Mouse (Mus musculus) hindbrain, postnatal 0 days (tissue): ENCODE results near the gene Cyth4. TPM values are rescaled to one million over a fixed set of nuclear protein-coding genes. Genes with fewer than 3 reads are reported as not detected.

Source experiments
- ATAC-seq: fragments of 200-750 bp; cut with Nextera tagmentation; 2 replicates; pipeline ENCODE4 v1.8.0; 2017; ENCODE audit warnings: mild to moderate bottlenecking, moderate TSS enrichment, moderate library complexity
- DNase-seq: peaks from one replicate; pipeline ENCODE4 v3.0.0-alpha.2; 2015; ENCODE audit warnings: low spot score
- H3K27ac ChIP-seq: fragments of 300-500 bp; sonication (generic); 2 replicates; pipeline ENCODE4 v1.5.1; 2014; ENCODE audit warnings: mild to moderate bottlenecking
- H3K27me3 ChIP-seq: fragments of 300-500 bp; sonication (generic); 2 replicates; pipeline ENCODE4 v1.6.1; 2014; ENCODE audit warnings: low read length, mixed read lengths; ENCODE audit not compliant: insufficient read depth
- H3K36me3 ChIP-seq: fragments of 300-500 bp; sonication (generic); 2 replicates; pipeline ENCODE4 v1.6.1; 2014; ENCODE audit warnings: low read length, mixed read lengths; ENCODE audit not compliant: insufficient read depth
- H3K4me1 ChIP-seq: fragments of 300-500 bp; sonication (generic); 2 replicates; pipeline ENCODE4 v1.6.1; 2014; ENCODE audit warnings: antibody characterized with exemption, low read length, mixed read lengths; ENCODE audit not compliant: insufficient read depth
- H3K4me2 ChIP-seq: fragments of 300-500 bp; sonication (generic); 2 replicates; pipeline ENCODE4 v1.6.1; 2014; ENCODE audit warnings: low read depth, mild to moderate bottlenecking, low read length, moderate library complexity, mixed read lengths
- H3K4me3 ChIP-seq: fragments of 300-500 bp; sonication (generic); 2 replicates; pipeline ENCODE4 v1.5.1; 2014; ENCODE audit warnings: low read length
- H3K9ac ChIP-seq: fragments of 300-500 bp; sonication (generic); replicated peaks from 2 replicates; pipeline ENCODE4 v1.6.1; 2014; ENCODE audit warnings: mild to moderate bottlenecking, low read length, moderate library complexity, mixed read lengths
- H3K9me3 ChIP-seq: fragments of 300-500 bp; sonication (generic); 2 replicates; pipeline ENCODE4 v1.6.1; 2016; ENCODE audit warnings: low read length, mixed read lengths
- CTCF ChIP-seq: IDR thresholded peaks from 2 replicates; pipeline ENCODE4 v1.5.1; 2016; ENCODE audit warnings: antibody characterized with exemption, control low read depth, low read depth
- WGBS: fragments of 180-500 bp; shearing (Covaris S2); extraction: QIAGEN DNeasy Blood & Tissue Kit; methylation state at CpG from one replicate; pipeline ENCODE4 v1.1.7; 2014; 5-methylcytosine and 5-hydroxymethylcytosine counted together
- polyA plus RNA-seq: library from polyadenylated mRNA; unstranded; fragments of >200 nt; fragmentation: Nextera tagmentation; extraction: Ambion mirVana; gene quantifications from 2 replicates; pipeline ENCODE4 v1.2.1, GENCODE M21; 2015
- total RNA-seq: library from RNA; depleted of rRNA; stranded (reverse); fragments of >200 nt; gene quantifications from 2 replicates; pipeline ENCODE4 v1.2.3, GENCODE M21; 2014; rRNA removed

The Cyth4 gene
- total and polyA plus RNA-seq, 2 experiments from 2014 or later: 5.7 to 6.8 TPM

DNA sequence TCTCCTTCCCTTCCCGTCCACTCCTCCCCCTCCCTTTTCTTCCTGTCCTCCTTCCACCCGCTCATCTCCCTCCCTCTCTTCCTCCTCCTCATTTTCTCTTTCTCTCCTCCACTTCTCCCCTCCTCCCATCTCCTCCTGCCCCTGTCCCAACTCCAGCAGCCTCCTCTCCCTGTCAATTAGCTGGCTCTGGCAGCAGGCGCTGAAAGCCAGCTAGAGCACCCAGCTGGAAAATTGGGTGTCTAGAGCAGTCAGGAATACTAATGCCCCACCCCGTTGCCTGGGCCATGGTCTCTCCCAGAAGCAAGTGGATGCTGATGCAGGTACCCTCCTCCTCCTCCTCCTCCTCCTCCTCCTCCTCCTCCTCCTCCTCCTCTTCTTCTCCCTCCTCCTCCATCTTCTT is 54.3 kb downstream of the Cyth4 start:
- Histone ChIP-seq H3K4me1 (no peaks in the 10 kb centered on the region), H3K36me3 (no peaks in the 10 kb centered on the region), H3K4me3 (no peak overlapping the region), H3K9ac (no peak overlapping the region), H3K27ac (no peak overlapping the region), H3K4me2 (no peak overlapping the region), H3K27me3 (no peaks in the 10 kb centered on the region), H3K9me3 (no peaks in the 10 kb centered on the region)
- no peak for TF ChIP-seq CTCF
- DNase-seq (peak; percentile 51), ATAC-seq (no peak)
- WGBS: 21% methylated on average over 4 of the region's 4 CpGs

DNA sequence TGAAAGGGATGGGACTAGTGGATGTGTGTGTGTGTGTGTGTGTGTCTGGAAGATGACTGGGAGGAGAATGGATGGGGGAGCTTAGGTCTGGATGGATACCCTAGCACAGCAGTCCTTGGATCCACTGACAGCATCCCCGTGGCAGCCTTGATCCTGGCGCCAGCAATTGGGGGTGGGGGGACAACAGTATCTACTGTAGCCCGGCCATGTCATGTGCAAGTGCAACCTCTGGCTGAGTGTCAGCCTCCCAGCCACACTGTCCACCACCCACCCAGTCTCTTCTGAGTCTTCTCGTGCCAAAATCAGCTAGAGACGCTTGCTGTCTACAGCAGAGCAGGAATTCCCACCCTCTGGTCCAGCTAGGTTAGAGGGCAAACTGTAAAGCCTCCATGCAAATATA is 67.4 kb downstream of the Cyth4 start:
- H3K27ac ChIP-seq: peak overlapping the region; percentile 51; the same call in 1 of the 2 replicates
- no peaks in the 10 kb centered on the region for H3K36me3 ChIP-seq
- no peak overlapping the region for H3K9ac ChIP-seq
- DNase-seq: peak; percentile 56
- no peak overlapping the region for H3K4me2 ChIP-seq
- peaks cover 6% of the 10 kb centered on the region; the same call in 1 of the 2 replicates for H3K4me1 ChIP-seq
- H3K4me3 ChIP-seq: no peak overlapping the region
- peak; percentile 79 for ATAC-seq
- WGBS: 25% methylated on average over 5 of the region's 5 CpGs
- no peaks in the 10 kb centered on the region for H3K9me3 ChIP-seq
- TF ChIP-seq CTCF: no peak
- H3K27me3 ChIP-seq: no peaks in the 10 kb centered on the region

DNA sequence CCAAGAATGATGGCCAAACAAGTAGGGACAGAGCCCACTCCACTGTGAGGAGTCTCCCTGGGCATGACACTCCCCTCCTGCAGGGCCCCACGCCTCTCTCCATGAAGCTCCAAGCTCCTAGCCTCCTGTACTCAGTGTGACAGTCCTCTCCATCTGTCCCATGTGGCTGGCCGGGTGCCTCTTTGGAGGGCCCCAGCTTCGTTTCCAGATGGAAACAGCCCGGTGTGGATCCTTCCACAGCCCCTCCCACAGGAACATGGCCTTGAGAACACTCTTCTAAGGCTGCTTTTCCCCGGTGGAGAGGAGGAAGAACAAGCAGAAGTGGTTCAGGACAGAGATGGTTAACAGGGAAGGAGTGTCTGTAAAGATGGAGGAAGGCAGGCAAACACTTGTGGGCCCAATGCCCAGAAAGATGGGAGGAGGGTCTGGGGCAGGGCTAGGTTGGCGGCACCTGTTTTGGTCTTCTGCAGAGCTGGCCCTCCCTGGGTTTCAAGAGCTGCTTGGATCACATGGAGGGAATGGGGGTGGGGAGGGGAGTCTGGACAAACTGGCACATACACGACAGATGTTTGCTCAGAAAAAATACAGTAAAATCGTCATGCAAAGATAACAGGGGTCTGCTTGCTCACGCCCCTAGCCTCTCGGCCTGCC is 72.5 kb downstream of the Cyth4 start:
- Histone ChIP-seq H3K4me2 (no peak overlapping the region), H3K36me3 (peaks cover 2% of the 10 kb centered on the region; the same call in 1 of the 2 replicates), H3K9me3 (no peaks in the 10 kb centered on the region), H3K9ac (no peak overlapping the region), H3K4me1 (peaks cover 22% of the 10 kb centered on the region), H3K27me3 (no peaks in the 10 kb centered on the region), H3K4me3 (no peak overlapping the region), H3K27ac (no peak overlapping the region; the same call in 1 of the 2 replicates)
- 51% methylated on average over 10 of the region's 10 CpGs for WGBS
- ATAC-seq: peak; percentile 4; the same call in 1 of the 2 replicates
- TF ChIP-seq CTCF: no peak
- peak; percentile 44 for DNase-seq

DNA sequence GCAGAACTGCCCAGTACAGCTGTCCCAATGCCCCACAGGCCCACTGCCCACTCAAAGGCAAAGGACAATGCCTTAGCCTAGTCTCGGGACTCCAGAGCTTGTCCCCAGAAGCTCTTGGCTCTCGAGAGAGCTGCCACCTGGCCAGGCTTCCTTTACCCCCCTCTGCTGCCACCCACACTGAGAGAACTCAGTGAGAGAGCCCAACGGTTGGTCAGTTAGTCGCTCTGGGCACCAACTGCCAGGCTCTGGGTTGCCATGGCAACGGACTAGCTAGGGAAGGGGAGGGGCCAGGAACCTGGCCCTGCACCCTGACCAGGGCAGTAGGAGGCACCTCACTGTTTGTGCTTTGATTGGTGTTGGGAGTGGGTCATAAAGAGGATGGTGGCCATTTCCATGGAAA is 73.5 kb downstream of the Cyth4 start:
- ATAC-seq: peak; percentile 76
- no peak for TF ChIP-seq CTCF

More for the DNA sequence above, 73.5 kb downstream of the Cyth4 start:
- Histone ChIP-seq H3K36me3 (peaks cover 2% of the 10 kb centered on the region; the same call in 1 of the 2 replicates), H3K27ac (0 out of 2 replicates have a peak overlapping the region, but pooled peaks have one; percentile 20), H3K4me3 (no peak overlapping the region), H3K4me2 (no peak overlapping the region), H3K27me3 (no peaks in the 10 kb centered on the region), H3K4me1 (peaks cover 18% of the 10 kb centered on the region), H3K9ac (no peak overlapping the region), H3K9me3 (no peaks in the 10 kb centered on the region)
- peak; percentile 83 for DNase-seq
- WGBS: 27% methylated on average over 5 of the region's 5 CpGs

Other genes with a start within 250 kb of the Cyth4 start
- not detected in 2 replicates for gene Tex33, start 201.1 kb upstream of the Cyth4 start, total RNA-seq
- gene Tex33, start 201.1 kb upstream of the Cyth4 start, polyA plus RNA-seq: not detected in 2 replicates
- 75.1 and 79.9 TPM in 2 replicates for gene Tst, start 191.1 kb upstream of the Cyth4 start, total RNA-seq
- 64.4 and 67.0 TPM in 2 replicates for gene Tst, start 191.1 kb upstream of the Cyth4 start, polyA plus RNA-seq
- 95.4 and 114 TPM in 2 replicates for gene Mpst, start 190.6 kb upstream of the Cyth4 start, total RNA-seq
- gene Mpst, start 190.6 kb upstream of the Cyth4 start, polyA plus RNA-seq: 3.7 and 5.3 TPM in 2 replicates
- gene Kctd17, start 168.5 kb upstream of the Cyth4 start, total RNA-seq: 144 and 155 TPM in 2 replicates
- 144 and 161 TPM in 2 replicates for gene Kctd17, start 168.5 kb upstream of the Cyth4 start, polyA plus RNA-seq
- 0.25 and 0.42 TPM in 2 replicates for gene Tmprss6, start 128.4 kb upstream of the Cyth4 start, total RNA-seq
- gene Tmprss6, start 128.4 kb upstream of the Cyth4 start, polyA plus RNA-seq: 0.32 and 0.44 TPM in 2 replicates
- gene Il2rb, start 101.8 kb upstream of the Cyth4 start, total RNA-seq: 0.10 and 0.29 TPM in 2 replicates
- gene Il2rb, start 101.8 kb upstream of the Cyth4 start, polyA plus RNA-seq: 0.40 and 0.58 TPM in 2 replicates
- gene C1qtnf6, start 65.6 kb upstream of the Cyth4 start, total RNA-seq: 3.1 and 6.1 TPM in 2 replicates
- 10.0 and 10.2 TPM in 2 replicates for gene C1qtnf6, start 65.6 kb upstream of the Cyth4 start, polyA plus RNA-seq
- gene Sstr3, start 52.4 kb upstream of the Cyth4 start, total RNA-seq: 3.1 and 4.0 TPM in 2 replicates
- gene Sstr3, start 52.4 kb upstream of the Cyth4 start, polyA plus RNA-seq: 0.97 and 1.0 TPM in 2 replicates
- 2.0 and 3.4 TPM in 2 replicates for gene Rac2, start 24.3 kb upstream of the Cyth4 start, total RNA-seq
- gene Rac2, start 24.3 kb upstream of the Cyth4 start, polyA plus RNA-seq: 5.0 and 6.8 TPM in 2 replicates
- gene Elfn2, start 121.7 kb downstream of the Cyth4 start, total RNA-seq: 40.9 and 43.1 TPM in 2 replicates
- gene Elfn2, start 121.7 kb downstream of the Cyth4 start, polyA plus RNA-seq: 8.4 and 9.1 TPM in 2 replicates
- 12.7 and 15.2 TPM in 2 replicates for gene Mfng, start 176.4 kb downstream of the Cyth4 start, total RNA-seq
- 16.6 and 17.9 TPM in 2 replicates for gene Mfng, start 176.4 kb downstream of the Cyth4 start, polyA plus RNA-seq
- 0.94 and 1.4 TPM in 2 replicates for gene Card10, start 206.0 kb downstream of the Cyth4 start, total RNA-seq
- gene Card10, start 206.0 kb downstream of the Cyth4 start, polyA plus RNA-seq: 2.3 and 2.6 TPM in 2 replicates
- gene Cdc42ep1, start 245.6 kb downstream of the Cyth4 start, total RNA-seq: 20.6 and 22.5 TPM in 2 replicates
- 18.1 TPM in 2 replicates for gene Cdc42ep1, start 245.6 kb downstream of the Cyth4 start, polyA plus RNA-seq